Mouse (Mus musculus) heart, adult 11 months (tissue): Measurements from ENCODE around the gene Grk2.

ENCODE experiments used
- DNase-seq: peaks from one replicate; pipeline ENCODE4 v3.0.0; 2022

Gene Grk2

GRCm38 (mm10) chr19:4302936-4303639, 2.9 kb downstream of the Grk2 start:
- peak; percentile 98 for DNase-seq

GRCm38 (mm10) chr19:4301735-4302651, 4.0 kb downstream of the Grk2 start:
- peak; percentile 98 for DNase-seq

GRCm38 (mm10) chr19:4300852-4301734, 4.9 kb downstream of the Grk2 start:
- peak; percentile 90 for DNase-seq

- peak; percentile 98 for DNase-seq
Observed at GRCm38 (mm10) chr19:4300271-4300704, 5.7 kb downstream of the Grk2 start.

- DNase-seq, result no peak
Observed at GRCm38 (mm10) chr19:4299574-4300270, 6.3 kb downstream of the Grk2 start.

- peak; percentile 88 for DNase-seq
Observed at GRCm38 (mm10) chr19:4299126-4299525, 6.9 kb downstream of the Grk2 start.

- DNase-seq, result peak; percentile 89
Observed at GRCm38 (mm10) chr19:4298322-4299121, 7.5 kb downstream of the Grk2 start.

GRCm38 (mm10) chr19:4297851-4298250, 8.2 kb downstream of the Grk2 start:
- no peak for DNase-seq

GRCm38 (mm10) chr19:4296611-4297010, 9.4 kb downstream of the Grk2 start:
- peak; percentile 91 for DNase-seq

GRCm38 (mm10) chr19:4295391-4295790, 10.6 kb downstream of the Grk2 start:
- peak; percentile 87 for DNase-seq

GRCm38 (mm10) chr19:4294381-4295097, 11.5 kb downstream of the Grk2 start:
- DNase-seq, result peak; percentile 99

GRCm38 (mm10) chr19:4291161-4291560, 14.9 kb downstream of the Grk2 start:
- DNase-seq, result peak; percentile 92

- DNase-seq, result peak; percentile 82
Observed at GRCm38 (mm10) chr19:4290749-4291148, 15.3 kb downstream of the Grk2 start.

- peak; percentile 96 for DNase-seq
Observed at GRCm38 (mm10) chr19:4283653-4284052, 22.4 kb downstream of the Grk2 start.

- peak; percentile 99 for DNase-seq
Observed at GRCm38 (mm10) chr19:4282898-4283553, 23.0 kb downstream of the Grk2 start, which contains the start of gene Ankrd13d. TSS of gene Ankrd13d (minus strand) at chr19:4283137.

GRCm38 (mm10) chr19:4280425-4280824, 25.6 kb downstream of the Grk2 start:
- DNase-seq, result no peak

- no peak for DNase-seq
Observed at GRCm38 (mm10) chr19:4279487-4279886, 26.5 kb downstream of the Grk2 start.

GRCm38 (mm10) chr19:4270972-4271371, 35.0 kb downstream of the Grk2 start:
- DNase-seq, result peak; percentile 76

GRCm38 (mm10) chr19:4270187-4270586, 35.8 kb downstream of the Grk2 start:
- peak; percentile 83 for DNase-seq
